Mouse (Mus musculus) forebrain, embryonic 11.5 days (tissue): ENCODE measurements around the gene Tubgcp2. TPM values are rescaled to one million over a fixed set of nuclear protein-coding genes. Genes with fewer than 3 reads are reported as not detected.

Experiments used
- ATAC-seq: fragments of 200-750 bp; cut with Nextera tagmentation; replicated peaks from 2 replicates; pipeline ENCODE4 v1.8.0; 2017; ENCODE audit warnings: moderate TSS enrichment; ENCODE audit not compliant: low FRiP score
- DNase-seq: peaks from one replicate; pipeline ENCODE4 v3.0.0-alpha.2; 2017; ENCODE audit warnings: low spot score
- H3K27ac ChIP-seq: fragments of 300-500 bp; sonication (generic); 2 replicates; pipeline ENCODE4 v1.5.1; 2014; ENCODE audit warnings: low read depth, low read length
- H3K27me3 ChIP-seq: fragments of 300-500 bp; sonication (generic); 2 replicates; pipeline ENCODE4 v1.6.1; 2014; ENCODE audit warnings: mild to moderate bottlenecking, low read length, mixed read lengths; ENCODE audit not compliant: control insufficient read depth, insufficient read depth
- H3K36me3 ChIP-seq: fragments of 300-500 bp; sonication (generic); 2 replicates; pipeline ENCODE4 v1.6.1; 2014; ENCODE audit warnings: mild to moderate bottlenecking, low read length, moderate library complexity, mixed read lengths; ENCODE audit not compliant: control insufficient read depth, insufficient read depth
- H3K4me1 ChIP-seq: fragments of 300-500 bp; sonication (generic); replicated peaks from 2 replicates; pipeline ENCODE4 v1.6.1; 2014; ENCODE audit warnings: low read length, mixed read lengths; ENCODE audit not compliant: control insufficient read depth, insufficient read depth
- H3K4me2 ChIP-seq: fragments of 300-500 bp; sonication (generic); 2 replicates; pipeline ENCODE4 v1.6.1; 2014; ENCODE audit warnings: low read depth, mild to moderate bottlenecking, low read length, moderate library complexity, mixed read lengths; ENCODE audit not compliant: severe bottlenecking
- H3K4me3 ChIP-seq: fragments of 300-500 bp; sonication (generic); 2 replicates; pipeline ENCODE4 v1.5.1; 2014; ENCODE audit warnings: low read depth, low read length
- H3K9ac ChIP-seq: fragments of 300-500 bp; sonication (generic); 2 replicates; pipeline ENCODE4 v1.6.1; 2014; ENCODE audit warnings: low read length
- H3K9me3 ChIP-seq: fragments of 300-500 bp; sonication (generic); 2 replicates; pipeline ENCODE4 v1.6.1; 2016; ENCODE audit warnings: low read length, mixed read lengths; ENCODE audit not compliant: control insufficient read depth
- WGBS: fragments of 180-500 bp; shearing (Covaris S2); extraction: QIAGEN DNeasy Blood & Tissue Kit; methylation state at CpG from one replicate; pipeline ENCODE4 v1.1.7; 2014; 5-methylcytosine and 5-hydroxymethylcytosine counted together
- polyA plus RNA-seq: library from polyadenylated mRNA; unstranded; fragments of >200 nt; fragmentation: Nextera tagmentation; extraction: Ambion mirVana; gene quantifications from 2 replicates; pipeline ENCODE4 v1.2.1, GENCODE M21; 2014

The Tubgcp2 gene
- polyA plus RNA-seq: 75.6 and 78.0 TPM in 2 replicates

GRCm38 (mm10) chr7:140036281-140037170, at the start of gene Tubgcp2, which contains the start of gene Zfp511:
Gene Tubgcp2 (minus strand): TSS chr7:140036669.
Gene Zfp511 (plus strand): TSS chr7:140036391.
- Histone ChIP-seq H3K4me3 (peak within 1 kb of the TSS; percentile 87), H3K9ac (peak within 1 kb of the TSS; percentile 88), H3K4me1 (no peaks in the 10 kb centered on the region; the same call in 1 of the 2 replicates), H3K27ac (peak within 1 kb of the TSS; percentile 74), H3K36me3 (no peaks in the 10 kb centered on the region; the same call in 1 of the 2 replicates), H3K27me3 (no peaks in the 10 kb centered on the region), H3K9me3 (no peaks in the 10 kb centered on the region), H3K4me2 (peak within 1 kb of the TSS; percentile 88)
- ATAC-seq (peak; percentile 98), DNase-seq (peak; percentile 97)
- WGBS: 1% methylated on average over 69 of the region's 69 CpGs

DNA sequence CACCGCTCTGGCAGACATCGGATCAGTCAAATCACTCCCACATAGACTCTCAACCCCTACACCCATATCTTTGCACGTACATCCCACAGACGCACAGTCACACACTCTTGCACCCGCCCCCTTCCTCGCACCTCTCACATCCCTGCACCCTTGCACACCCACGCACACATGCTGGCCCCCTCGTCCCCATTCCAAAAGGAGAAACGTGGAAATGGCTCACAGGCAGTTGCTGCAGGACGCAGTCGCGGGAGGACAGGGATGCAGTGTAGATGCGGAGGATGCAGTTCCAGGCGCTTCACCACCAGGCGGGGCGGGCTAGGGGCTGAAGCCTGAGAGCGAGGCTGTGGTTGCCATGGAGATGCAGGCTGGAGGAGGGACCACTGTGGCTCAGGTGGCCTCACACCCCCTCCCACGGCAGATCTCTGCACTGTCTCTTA, 45.8 kb upstream of the Tubgcp2 start, which contains the start of gene Caly:
Caly (minus strand) TSS at position 307 of the 437 bp plus-strand sequence.
- DNase-seq (peak; percentile 90), ATAC-seq (peak; percentile 67)
- no peak within 1 kb of the TSS for H3K27ac ChIP-seq
- H3K9me3 ChIP-seq: no peaks in the 10 kb centered on the region
- peak within 1 kb of the TSS; percentile 71 for H3K4me2 ChIP-seq
- peaks cover 22% of the 10 kb centered on the region for H3K4me1 ChIP-seq
- WGBS: 4% methylated on average over 18 of the region's 18 CpGs
- peak within 1 kb of the TSS; percentile 32 for H3K4me3 ChIP-seq
- peak within 1 kb of the TSS; percentile 20; the same call in 1 of the 2 replicates for H3K9ac ChIP-seq
- H3K36me3 ChIP-seq: no peaks in the 10 kb centered on the region
- peaks cover 18% of the 10 kb centered on the region for H3K27me3 ChIP-seq

- Histone ChIP-seq H3K36me3 (no peaks in the 10 kb centered on the region), H3K4me1 (peaks cover 22% of the 10 kb centered on the region), H3K27me3 (peaks cover 18% of the 10 kb centered on the region), H3K9ac (peak overlapping the region; percentile 2), H3K27ac (no peak overlapping the region), H3K4me2 (peak overlapping the region; percentile 71; the same call in 1 of the 2 replicates), H3K4me3 (peak overlapping the region; percentile 32), H3K9me3 (no peaks in the 10 kb centered on the region)
- WGBS: 11% methylated on average over 20 of the region's 20 CpGs
- DNase-seq (no peak), ATAC-seq (peak; percentile 11; the same call in 1 of the 2 replicates)
These were observed 45.2 kb upstream of the Tubgcp2 start for GRCm38 (mm10) chr7:140081408-140082241.

DNA sequence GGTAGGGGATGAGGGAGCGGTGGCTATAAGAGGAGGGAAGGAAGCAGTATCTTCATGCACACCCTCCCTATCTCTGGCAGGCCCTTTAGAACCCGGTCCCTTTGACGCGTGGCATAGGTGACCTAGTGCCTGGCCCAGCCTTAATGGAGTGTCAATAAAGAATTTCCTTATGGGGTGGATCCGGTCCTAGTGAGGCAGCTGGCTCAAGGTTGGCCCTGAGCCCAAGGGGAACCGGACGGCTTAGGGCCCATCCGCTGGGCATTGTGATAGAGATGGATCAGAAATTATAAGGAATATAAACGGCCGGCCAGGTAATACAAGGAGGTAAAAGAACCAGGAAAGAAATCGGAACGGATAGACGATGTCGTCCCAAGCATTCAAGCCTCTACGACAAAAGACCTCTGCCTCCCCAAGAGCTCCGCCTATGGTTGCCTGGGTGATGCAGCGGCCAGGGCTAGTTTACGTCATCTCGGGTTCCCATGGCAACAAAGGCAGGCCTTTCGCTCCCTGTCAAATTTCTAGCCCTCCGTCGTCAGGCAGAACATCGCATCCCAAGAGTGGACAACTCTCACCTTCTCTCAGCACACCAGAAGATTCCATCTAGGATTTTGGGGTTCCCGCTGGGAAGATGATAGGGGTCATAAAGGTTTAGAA, 44.2 kb upstream of the Tubgcp2 start:
- ATAC-seq (peak; percentile 85), DNase-seq (peak; percentile 91)
- H3K27ac ChIP-seq: no peak overlapping the region
- H3K4me1 ChIP-seq: peaks cover 22% of the 10 kb centered on the region
- H3K36me3 ChIP-seq: no peaks in the 10 kb centered on the region
- peaks cover 18% of the 10 kb centered on the region for H3K27me3 ChIP-seq
- no peaks in the 10 kb centered on the region for H3K9me3 ChIP-seq
- peak overlapping the region; percentile 71 for H3K4me2 ChIP-seq
- WGBS: 5% methylated on average over 24 of the region's 24 CpGs
- H3K4me3 ChIP-seq: peak overlapping the region; percentile 32
- peak overlapping the region; percentile 50 for H3K9ac ChIP-seq

DNA sequence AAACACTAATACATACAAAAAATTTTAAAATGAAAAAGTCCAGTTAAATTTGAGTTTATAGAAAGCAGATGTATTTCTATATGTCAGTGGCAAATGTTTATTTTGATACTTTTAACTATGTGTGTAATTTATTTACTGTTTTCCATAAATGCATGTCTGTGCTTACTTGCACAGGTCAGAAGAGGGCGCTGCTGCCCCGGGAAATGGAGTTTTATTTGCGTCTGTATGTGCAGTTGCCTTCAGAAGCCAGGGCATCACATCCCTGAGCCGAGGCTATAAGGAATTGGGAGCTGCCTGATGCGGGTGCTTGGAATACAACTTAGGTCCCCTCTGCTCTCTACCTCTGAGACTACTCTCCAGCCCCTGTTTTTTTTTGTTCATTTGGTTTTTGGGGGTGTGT, 42.2 kb upstream of the Tubgcp2 start:
- 5% methylated on average over 5 of the region's 5 CpGs for WGBS
- peaks cover 18% of the 10 kb centered on the region for H3K27me3 ChIP-seq
- H3K27ac ChIP-seq: no peak overlapping the region
- no peaks in the 10 kb centered on the region for H3K36me3 ChIP-seq
- H3K4me3 ChIP-seq: no peak overlapping the region
- DNase-seq (peak; percentile 87), ATAC-seq (no peak)
- no peak overlapping the region for H3K4me2 ChIP-seq
- H3K9me3 ChIP-seq: no peaks in the 10 kb centered on the region
- no peak overlapping the region for H3K9ac ChIP-seq
- peaks cover 22% of the 10 kb centered on the region for H3K4me1 ChIP-seq

DNA sequence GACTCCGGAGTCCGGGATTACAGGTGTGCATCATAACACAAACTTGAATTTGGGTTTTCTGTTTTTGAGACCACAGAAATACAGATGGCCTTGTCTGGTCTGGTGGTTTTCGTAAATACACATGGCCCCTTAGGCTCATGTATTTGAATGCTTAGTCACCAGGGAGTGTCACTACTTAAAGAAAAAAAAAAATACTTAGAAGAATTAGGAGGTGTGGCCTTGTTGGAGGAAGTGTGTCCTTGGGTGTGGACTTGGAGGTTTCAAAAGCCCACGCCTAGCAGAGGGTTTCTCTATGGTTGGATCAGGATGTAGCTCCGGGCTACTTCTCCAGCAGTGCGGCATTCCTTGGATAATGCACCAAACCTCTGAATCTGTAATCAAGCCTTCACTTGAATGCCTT, 41.2 kb upstream of the Tubgcp2 start:
- no peak for ATAC-seq
- Histone ChIP-seq H3K9me3 (no peaks in the 10 kb centered on the region), H3K27ac (no peak overlapping the region), H3K27me3 (peaks cover 18% of the 10 kb centered on the region), H3K9ac (no peak overlapping the region), H3K4me2 (no peak overlapping the region), H3K4me3 (no peak overlapping the region), H3K4me1 (peaks cover 22% of the 10 kb centered on the region), H3K36me3 (no peaks in the 10 kb centered on the region)
- DNase-seq: no peak
- WGBS: 81% methylated on average over 6 of the region's 6 CpGs

DNA sequence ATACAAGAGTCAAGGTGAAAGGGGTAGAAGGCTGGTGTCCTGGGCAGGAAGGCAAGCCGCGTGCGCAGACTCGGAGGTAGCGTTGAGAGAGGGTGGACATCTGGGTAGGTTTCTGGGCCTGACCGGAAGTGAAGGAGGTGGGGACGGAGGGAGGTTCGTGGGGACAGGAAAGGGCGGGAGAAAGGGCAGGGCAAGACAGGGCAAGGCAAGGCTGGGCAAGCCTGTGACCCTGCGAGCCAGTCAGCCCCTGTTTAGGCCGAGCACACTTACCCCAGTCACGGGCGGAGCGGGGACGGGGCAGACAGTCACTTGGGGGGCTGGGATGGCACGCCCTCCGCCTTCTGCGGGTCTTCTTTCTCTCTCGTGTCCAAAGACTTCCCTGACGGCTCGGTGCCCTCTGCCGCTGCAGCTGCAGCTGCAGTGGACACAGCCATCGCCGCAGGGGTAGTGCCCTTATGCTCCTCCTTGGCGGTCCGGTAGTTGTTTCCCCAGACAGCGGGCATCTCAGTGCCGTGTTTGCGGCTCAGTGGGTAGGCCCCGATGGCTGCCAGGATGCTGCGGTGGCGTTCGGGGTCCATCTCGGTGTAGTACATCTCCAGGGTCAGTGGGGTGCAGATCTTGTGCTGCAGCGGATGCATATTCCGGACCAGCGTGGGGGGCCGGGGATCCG, 33.7 kb upstream of the Tubgcp2 start:
- Histone ChIP-seq H3K4me3 (no peak overlapping the region), H3K27ac (no peak overlapping the region), H3K36me3 (no peaks in the 10 kb centered on the region), H3K4me2 (peak overlapping the region; percentile 36; the same call in 1 of the 2 replicates), H3K27me3 (peaks cover 22% of the 10 kb centered on the region), H3K9ac (peak overlapping the region; percentile 33), H3K9me3 (no peaks in the 10 kb centered on the region), H3K4me1 (no peaks in the 10 kb centered on the region)
- DNase-seq: no peak
- no peak for ATAC-seq
- WGBS: 32% methylated on average over 38 of the region's 39 CpGs
